Mouse (Mus musculus): ENCODE data around the gene Gm45234. TPM values are rescaled to one million over a fixed set of nuclear protein-coding genes. Genes with fewer than 3 reads are reported as not detected.
A peak's percentile ranks its signal among the peaks of the same experiment; 100 is the strongest.

Gm45234 gene
- polyA plus RNA-seq, 1 experiment from 2014 or later: not detected

GRCm38 (mm10) chr6:124708289-124708889 lies 47.4 kb downstream of the Gm45234 start:
- 87% methylated on average over 10 of the region's 10 CpGs for WGBS

GRCm38 (mm10) chr6:124706061-124706627 lies 49.7 kb downstream of the Gm45234 start:
- H3K4me2 ChIP-seq (ENCODE audit: low read depth, low read length): no peak overlapping the region
- 83% methylated on average over 5 of the region's 5 CpGs for WGBS
- H3K9me3 ChIP-seq (replicated peaks; ENCODE audit: control insufficient read depth, low read length): no peaks in the 10 kb centered on the region
- no peak for ATAC-seq (ENCODE audit: insufficient read depth, low FRiP score)
- no peak overlapping the region for H3K27ac ChIP-seq (ENCODE audit: low read length)
- no peaks in the 10 kb centered on the region for H3K27me3 ChIP-seq (ENCODE audit: control insufficient read depth, insufficient read depth, low read length)
- H3K9ac ChIP-seq (ENCODE audit: low read length): no peak overlapping the region
- no peak overlapping the region for H3K4me3 ChIP-seq (replicated peaks; ENCODE audit: low read length)
- H3K4me1 ChIP-seq (ENCODE audit: control insufficient read depth, insufficient read depth, low read length): peaks cover 8% of the 10 kb centered on the region; the same call in 1 of the 2 replicates
- H3K36me3 ChIP-seq (ENCODE audit: control insufficient read depth, insufficient read depth, low read length): peaks cover 21% of the 10 kb centered on the region

More at GRCm38 (mm10) chr6:124708289-124708889, 47.4 kb downstream of the Gm45234 start:
- no peak overlapping the region for H3K4me3 ChIP-seq (replicated peaks; ENCODE audit: low read length)
- no peaks in the 10 kb centered on the region for H3K27me3 ChIP-seq (ENCODE audit: control insufficient read depth, insufficient read depth, low read length)
- peaks cover 15% of the 10 kb centered on the region for H3K36me3 ChIP-seq (ENCODE audit: control insufficient read depth, insufficient read depth, low read length)
- ATAC-seq (ENCODE audit: insufficient read depth, low FRiP score): no peak
- H3K4me2 ChIP-seq (ENCODE audit: low read depth, low read length): no peak overlapping the region
- H3K27ac ChIP-seq (ENCODE audit: low read length): no peak overlapping the region
- H3K9ac ChIP-seq (ENCODE audit: low read length): no peak overlapping the region
- peaks cover 11% of the 10 kb centered on the region for H3K4me1 ChIP-seq (ENCODE audit: control insufficient read depth, insufficient read depth, low read length)
- H3K9me3 ChIP-seq (replicated peaks; ENCODE audit: control insufficient read depth, low read length): no peaks in the 10 kb centered on the region

- 96% methylated on average over 2 of the region's 2 CpGs for WGBS
- peaks cover 21% of the 10 kb centered on the region for H3K36me3 ChIP-seq (ENCODE audit: control insufficient read depth, insufficient read depth, low read length)
These were observed 51.4 kb downstream of the Gm45234 start for GRCm38 (mm10) chr6:124704417-124704816.

GRCm38 (mm10) chr6:124703789-124704188 lies 52.0 kb downstream of the Gm45234 start:
- H3K9me3 ChIP-seq (replicated peaks; ENCODE audit: control insufficient read depth, low read length): no peaks in the 10 kb centered on the region
- H3K27ac ChIP-seq (ENCODE audit: low read length): no peak overlapping the region
- no peaks in the 10 kb centered on the region for H3K27me3 ChIP-seq (ENCODE audit: control insufficient read depth, insufficient read depth, low read length)
- ATAC-seq (ENCODE audit: insufficient read depth, low FRiP score): no peak
- H3K36me3 ChIP-seq (ENCODE audit: control insufficient read depth, insufficient read depth, low read length): peaks cover 20% of the 10 kb centered on the region
- 54% methylated on average over 7 of the region's 7 CpGs for WGBS
- no peaks in the 10 kb centered on the region for H3K4me1 ChIP-seq (ENCODE audit: control insufficient read depth, insufficient read depth, low read length)
- H3K9ac ChIP-seq (ENCODE audit: low read length): no peak overlapping the region
- no peak overlapping the region for H3K4me3 ChIP-seq (replicated peaks; ENCODE audit: low read length)
- H3K4me2 ChIP-seq (ENCODE audit: low read depth, low read length): no peak overlapping the region

More at GRCm38 (mm10) chr6:124704417-124704816, 51.4 kb downstream of the Gm45234 start:
- no peak overlapping the region for H3K9ac ChIP-seq (ENCODE audit: low read length)
- H3K27ac ChIP-seq (ENCODE audit: low read length): no peak overlapping the region
- no peak for ATAC-seq (ENCODE audit: insufficient read depth, low FRiP score)
- H3K4me3 ChIP-seq (replicated peaks; ENCODE audit: low read length): no peak overlapping the region
- no peaks in the 10 kb centered on the region for H3K9me3 ChIP-seq (replicated peaks; ENCODE audit: control insufficient read depth, low read length)
- no peak overlapping the region for H3K4me2 ChIP-seq (ENCODE audit: low read depth, low read length)
- no peaks in the 10 kb centered on the region for H3K27me3 ChIP-seq (ENCODE audit: control insufficient read depth, insufficient read depth, low read length)
- no peaks in the 10 kb centered on the region for H3K4me1 ChIP-seq (ENCODE audit: control insufficient read depth, insufficient read depth, low read length)

- no peaks in the 10 kb centered on the region for H3K9me3 ChIP-seq (replicated peaks; ENCODE audit: control insufficient read depth, low read length)
- no peak overlapping the region for H3K4me2 ChIP-seq (ENCODE audit: low read depth, low read length)
- no peaks in the 10 kb centered on the region for H3K4me1 ChIP-seq (ENCODE audit: control insufficient read depth, insufficient read depth, low read length)
- no peak overlapping the region for H3K4me3 ChIP-seq (replicated peaks; ENCODE audit: low read length)
- H3K9ac ChIP-seq (ENCODE audit: low read length): no peak overlapping the region
- H3K27ac ChIP-seq (ENCODE audit: low read length): no peak overlapping the region
- peaks cover 18% of the 10 kb centered on the region for H3K36me3 ChIP-seq (ENCODE audit: control insufficient read depth, insufficient read depth, low read length)
- H3K27me3 ChIP-seq (ENCODE audit: control insufficient read depth, insufficient read depth, low read length): no peaks in the 10 kb centered on the region
- 47% methylated on average over 3 of the region's 3 CpGs for WGBS
- ATAC-seq (ENCODE audit: insufficient read depth, low FRiP score): peak; percentile 52; the same call in 1 of the 2 replicates
These were observed 53.1 kb downstream of the Gm45234 start for GRCm38 (mm10) chr6:124702784-124703103.

GRCm38 (mm10) chr6:124702102-124702783 lies 53.6 kb downstream of the Gm45234 start:
- H3K27me3 ChIP-seq (ENCODE audit: control insufficient read depth, insufficient read depth, low read length): no peaks in the 10 kb centered on the region
- no peak overlapping the region for H3K4me3 ChIP-seq (replicated peaks; ENCODE audit: low read length)
- 89% methylated on average over 17 of the region's 17 CpGs for WGBS
- no peaks in the 10 kb centered on the region for H3K4me1 ChIP-seq (ENCODE audit: control insufficient read depth, insufficient read depth, low read length)
- H3K9ac ChIP-seq (ENCODE audit: low read length): no peak overlapping the region
- no peak overlapping the region for H3K27ac ChIP-seq (ENCODE audit: low read length)
- no peak overlapping the region for H3K4me2 ChIP-seq (ENCODE audit: low read depth, low read length)
- ATAC-seq (ENCODE audit: insufficient read depth, low FRiP score): no peak
- H3K9me3 ChIP-seq (replicated peaks; ENCODE audit: control insufficient read depth, low read length): no peaks in the 10 kb centered on the region
- peaks cover 18% of the 10 kb centered on the region for H3K36me3 ChIP-seq (ENCODE audit: control insufficient read depth, insufficient read depth, low read length)

GRCm38 (mm10) chr6:124701338-124701737 lies 54.5 kb downstream of the Gm45234 start:
- Histone ChIP-seq H3K36me3 (ENCODE audit: control insufficient read depth, insufficient read depth, low read length) (peaks cover 18% of the 10 kb centered on the region), H3K4me1 (ENCODE audit: control insufficient read depth, insufficient read depth, low read length) (no peaks in the 10 kb centered on the region), H3K9me3 (replicated peaks; ENCODE audit: control insufficient read depth, low read length) (no peaks in the 10 kb centered on the region), H3K9ac (ENCODE audit: low read length) (no peak overlapping the region), H3K27me3 (ENCODE audit: control insufficient read depth, insufficient read depth, low read length) (no peaks in the 10 kb centered on the region), H3K27ac (ENCODE audit: low read length) (no peak overlapping the region), H3K4me3 (replicated peaks; ENCODE audit: low read length) (no peak overlapping the region), H3K4me2 (ENCODE audit: low read depth, low read length) (no peak overlapping the region)
- WGBS: 73% methylated on average over 8 of the region's 8 CpGs
- ATAC-seq (ENCODE audit: insufficient read depth, low FRiP score): no peak

GRCm38 (mm10) chr6:124699962-124700610 lies 55.7 kb downstream of the Gm45234 start:
- no peak overlapping the region for H3K9ac ChIP-seq (ENCODE audit: low read length)

GRCm38 (mm10) chr6:124699366-124699765 lies 56.5 kb downstream of the Gm45234 start:
- 87% methylated on average over 4 of the region's 4 CpGs for WGBS
- Histone ChIP-seq H3K9ac (ENCODE audit: low read length) (no peak overlapping the region), H3K9me3 (replicated peaks; ENCODE audit: control insufficient read depth, low read length) (no peaks in the 10 kb centered on the region), H3K4me3 (replicated peaks; ENCODE audit: low read length) (no peak overlapping the region), H3K4me1 (ENCODE audit: control insufficient read depth, insufficient read depth, low read length) (peaks cover 5% of the 10 kb centered on the region), H3K36me3 (ENCODE audit: control insufficient read depth, insufficient read depth, low read length) (peaks cover 6% of the 10 kb centered on the region; the same call in 1 of the 2 replicates), H3K27me3 (ENCODE audit: control insufficient read depth, insufficient read depth, low read length) (no peaks in the 10 kb centered on the region), H3K27ac (ENCODE audit: low read length) (no peak overlapping the region), H3K4me2 (ENCODE audit: low read depth, low read length) (no peak overlapping the region)
- no peak for ATAC-seq (ENCODE audit: insufficient read depth, low FRiP score)

More at GRCm38 (mm10) chr6:124699962-124700610, 55.7 kb downstream of the Gm45234 start:
- H3K36me3 ChIP-seq (ENCODE audit: control insufficient read depth, insufficient read depth, low read length): peaks cover 14% of the 10 kb centered on the region
- H3K4me2 ChIP-seq (ENCODE audit: low read depth, low read length): no peak overlapping the region
- ATAC-seq (ENCODE audit: insufficient read depth, low FRiP score): peak; percentile 44; the same call in 1 of the 2 replicates
- H3K27me3 ChIP-seq (ENCODE audit: control insufficient read depth, insufficient read depth, low read length): no peaks in the 10 kb centered on the region
- H3K4me1 ChIP-seq (ENCODE audit: control insufficient read depth, insufficient read depth, low read length): no peaks in the 10 kb centered on the region
- H3K9me3 ChIP-seq (replicated peaks; ENCODE audit: control insufficient read depth, low read length): no peaks in the 10 kb centered on the region
- 75% methylated on average over 11 of the region's 11 CpGs for WGBS
- no peak overlapping the region for H3K4me3 ChIP-seq (replicated peaks; ENCODE audit: low read length)
- H3K27ac ChIP-seq (ENCODE audit: low read length): no peak overlapping the region
